Mouse (Mus musculus): ENCODE results near the gene Amhr2.
A peak's percentile ranks its signal among the peaks of the same experiment; 100 is the strongest.

The Amhr2 gene

DNA sequence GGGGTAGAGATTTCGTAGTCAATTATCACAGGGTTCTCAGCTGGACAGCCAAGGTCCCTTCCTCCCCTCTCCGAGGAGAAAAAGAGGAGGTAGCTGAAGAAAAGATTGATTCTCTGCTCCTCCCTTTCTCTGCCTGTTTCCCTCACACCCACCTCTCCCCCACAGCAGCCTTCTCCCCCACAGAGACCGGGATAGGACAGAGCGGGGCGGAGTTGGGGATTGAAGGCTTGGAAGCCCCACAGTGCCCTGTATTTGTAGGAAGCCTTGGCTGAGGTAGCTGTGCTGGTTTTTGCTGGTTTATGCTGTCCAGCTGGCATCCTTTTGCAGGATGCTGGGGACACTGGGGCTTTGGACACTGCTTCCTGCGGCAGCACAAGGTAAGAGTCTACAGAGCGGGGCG is at the start of gene Amhr2:
TSS of gene Amhr2 (plus strand) at position 222 of the 400 bp plus-strand sequence.
- no peak for DNase-seq (ENCODE audit: low spot score)

DNA sequence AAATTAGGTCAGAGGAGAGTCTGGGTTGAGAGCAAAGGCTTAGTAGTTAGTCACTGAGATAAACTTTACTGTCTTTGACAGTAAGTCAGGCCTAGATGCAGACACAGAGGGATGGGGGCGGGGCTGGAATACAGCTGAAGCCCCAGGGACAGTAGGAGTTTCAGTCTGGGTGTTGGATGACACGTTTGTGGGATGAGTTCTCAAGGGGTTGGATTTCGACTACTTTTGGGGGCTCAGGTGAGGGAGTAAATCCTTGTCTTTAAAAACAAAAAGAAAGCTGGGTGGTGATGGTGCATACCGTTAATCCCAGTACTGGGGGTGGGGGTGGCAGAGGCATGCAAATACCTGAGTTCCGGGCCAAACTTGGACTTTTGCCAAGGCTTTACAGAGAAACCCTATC is 46.5 kb upstream of the Amhr2 start:
- DNase-seq (ENCODE audit: low spot score) = no peak

GRCm38 (mm10) chr15:102399229-102400221 is 45.6 kb upstream of the Amhr2 start:
- DNase-seq (ENCODE audit: low spot score) = peak; percentile 77

DNA sequence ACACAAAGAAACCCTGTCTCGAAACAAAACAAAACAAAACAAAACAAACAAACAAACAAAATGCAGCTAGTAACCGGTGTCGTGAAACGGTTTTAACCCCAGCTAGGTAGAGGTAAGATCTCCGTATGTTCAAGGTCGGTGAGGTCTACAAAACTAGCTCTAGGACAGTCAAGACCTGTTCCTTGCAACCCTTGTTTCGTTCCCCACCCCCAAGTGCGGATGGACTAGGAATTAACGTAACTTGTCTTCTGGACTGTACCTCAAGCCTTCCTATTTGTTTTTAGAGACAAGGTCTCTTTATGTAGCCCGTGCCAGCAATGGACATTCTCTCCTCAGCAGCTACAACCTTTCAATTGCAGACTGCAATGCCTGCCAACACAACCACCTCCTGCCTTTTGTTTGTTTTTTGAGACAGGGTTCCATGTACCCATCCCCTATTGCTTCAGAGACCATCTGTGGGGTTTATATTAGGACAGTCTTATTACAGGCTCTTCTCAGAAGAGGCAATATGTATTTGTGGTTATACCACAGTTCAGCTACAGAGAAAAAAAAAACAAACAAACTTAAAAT is 44.6 kb upstream of the Amhr2 start:
- DNase-seq (ENCODE audit: low spot score) = no peak

DNA sequence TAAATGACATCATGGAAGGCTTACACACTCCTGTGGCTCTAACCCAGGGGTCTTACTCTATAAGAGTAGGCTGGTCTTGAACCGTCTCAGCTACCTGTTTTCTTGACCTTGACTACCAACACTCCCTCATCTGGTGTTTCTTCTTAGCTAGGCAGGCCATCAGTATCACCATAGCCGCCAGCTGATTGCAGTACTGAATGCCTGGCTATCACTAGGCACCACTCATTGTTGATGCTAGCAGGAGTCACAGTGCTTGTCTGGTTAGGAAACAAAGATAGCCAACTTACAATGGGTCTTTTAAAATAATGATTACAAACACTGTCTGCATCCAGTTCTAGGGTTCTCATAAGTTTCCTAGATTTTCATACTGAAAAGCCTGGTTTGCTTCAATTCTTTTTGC is 43.9 kb upstream of the Amhr2 start:
- no peak for DNase-seq (ENCODE audit: low spot score)

- no peak for DNase-seq (ENCODE audit: low spot score)
Measured at GRCm38 (mm10) chr15:102402210-102402609, 43.0 kb upstream of the Amhr2 start.

- DNase-seq (ENCODE audit: low spot score) = no peak
Measured at GRCm38 (mm10) chr15:102404608-102405488, 40.3 kb upstream of the Amhr2 start.

GRCm38 (mm10) chr15:102405489-102406195 is 39.5 kb upstream of the Amhr2 start, which contains the start of gene Sp1:
Gene Sp1, plus strand, starts transcription at chr15:102406143.
- DNase-seq (ENCODE audit: low spot score) = peak; percentile 84

DNA sequence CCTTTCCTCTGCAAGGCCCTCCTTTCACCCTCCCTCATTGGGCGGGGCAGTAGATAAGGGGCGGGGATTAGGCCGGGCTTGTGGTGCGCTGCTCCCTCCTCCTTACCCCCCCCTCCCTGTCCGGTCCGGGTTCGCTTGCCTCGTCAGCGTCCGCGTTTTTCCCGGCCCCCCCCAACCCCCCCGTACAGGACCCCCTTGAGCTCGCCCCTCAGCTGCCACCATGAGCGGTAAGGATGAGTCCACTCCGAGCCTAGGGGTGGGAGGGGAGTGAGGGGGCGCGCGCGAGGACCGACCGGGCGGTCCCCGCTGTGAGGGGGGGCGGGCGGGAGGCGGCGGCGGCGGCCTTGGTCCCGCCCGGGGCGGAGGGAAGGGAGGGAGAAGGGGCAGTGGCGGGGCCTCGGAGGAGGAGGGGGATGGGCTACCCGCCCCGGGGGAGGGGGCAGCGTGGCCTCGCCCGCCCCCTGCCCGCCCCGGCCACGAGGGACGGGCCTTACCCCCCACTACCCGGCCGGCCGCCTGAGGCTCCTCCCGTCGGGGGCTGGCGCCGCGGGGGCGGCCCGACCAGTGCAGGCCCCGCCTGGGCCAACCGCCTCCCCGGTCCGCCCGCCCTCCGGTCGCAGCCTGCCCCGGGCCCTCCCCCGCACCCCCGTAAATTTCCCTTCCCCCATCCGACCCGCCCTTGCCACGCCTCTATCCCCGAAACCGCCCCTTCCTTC is 38.8 kb upstream of the Amhr2 start:
- DNase-seq (ENCODE audit: low spot score) = peak; percentile 78

GRCm38 (mm10) chr15:102406912-102407580 is 38.1 kb upstream of the Amhr2 start:
- no peak for DNase-seq (ENCODE audit: low spot score)

- no peak for DNase-seq (ENCODE audit: low spot score)
Measured at GRCm38 (mm10) chr15:102407681-102408557, 37.2 kb upstream of the Amhr2 start.

DNA sequence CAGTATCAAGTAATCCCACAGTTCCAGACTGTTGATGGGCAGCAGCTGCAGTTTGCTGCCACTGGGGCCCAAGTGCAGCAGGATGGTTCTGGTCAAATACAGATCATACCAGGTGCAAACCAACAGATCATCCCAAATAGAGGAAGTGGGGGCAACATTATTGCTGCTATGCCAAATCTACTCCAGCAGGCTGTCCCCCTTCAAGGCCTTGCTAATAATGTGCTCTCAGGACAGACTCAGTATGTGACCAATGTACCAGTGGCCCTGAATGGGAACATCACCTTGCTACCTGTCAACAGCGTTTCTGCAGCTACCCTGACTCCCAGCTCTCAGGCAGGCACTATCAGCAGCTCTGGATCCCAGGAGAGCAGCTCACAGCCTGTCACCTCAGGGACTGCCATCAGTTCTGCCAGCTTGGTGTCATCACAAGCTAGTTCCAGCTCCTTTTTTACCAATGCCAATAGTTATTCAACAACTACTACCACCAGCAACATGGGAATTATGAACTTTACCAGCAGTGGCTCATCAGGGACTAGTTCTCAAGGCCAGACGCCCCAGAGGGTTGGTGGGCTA is 36.5 kb upstream of the Amhr2 start:
- DNase-seq (ENCODE audit: low spot score) = no peak

DNA sequence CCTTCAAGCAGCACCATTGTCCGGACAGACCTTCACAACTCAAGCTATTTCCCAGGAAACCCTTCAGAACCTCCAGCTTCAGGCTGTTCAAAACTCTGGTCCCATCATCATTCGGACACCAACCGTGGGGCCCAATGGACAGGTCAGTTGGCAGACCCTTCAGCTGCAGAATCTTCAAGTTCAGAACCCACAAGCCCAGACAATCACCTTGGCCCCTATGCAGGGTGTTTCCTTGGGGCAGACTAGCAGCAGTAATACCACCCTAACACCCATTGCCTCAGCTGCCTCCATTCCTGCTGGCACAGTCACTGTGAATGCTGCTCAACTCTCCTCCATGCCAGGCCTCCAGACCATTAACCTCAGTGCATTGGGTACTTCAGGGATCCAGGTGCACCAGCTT is 35.9 kb upstream of the Amhr2 start:
- DNase-seq (ENCODE audit: low spot score) = no peak

DNA sequence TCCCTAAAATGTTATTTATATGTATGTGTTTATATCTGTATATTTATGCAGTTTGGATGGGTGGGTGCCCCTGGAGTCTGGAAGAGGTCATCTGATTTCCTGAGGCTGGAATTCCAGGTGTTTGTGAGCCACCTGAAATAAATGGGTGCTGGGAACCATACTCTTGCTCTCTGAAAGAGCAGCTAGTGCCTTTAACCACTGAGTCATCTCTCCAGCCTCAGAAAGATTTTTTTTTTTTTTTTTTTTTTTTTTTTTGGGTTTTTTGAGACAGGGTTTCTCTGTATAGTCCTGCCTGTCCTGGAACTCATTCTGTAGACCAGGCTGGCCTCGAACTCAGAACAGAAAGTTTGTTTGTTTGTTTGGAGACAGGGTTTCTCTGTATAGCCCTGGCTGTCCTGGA is 34.1 kb upstream of the Amhr2 start:
- DNase-seq (ENCODE audit: low spot score) = no peak

DNA sequence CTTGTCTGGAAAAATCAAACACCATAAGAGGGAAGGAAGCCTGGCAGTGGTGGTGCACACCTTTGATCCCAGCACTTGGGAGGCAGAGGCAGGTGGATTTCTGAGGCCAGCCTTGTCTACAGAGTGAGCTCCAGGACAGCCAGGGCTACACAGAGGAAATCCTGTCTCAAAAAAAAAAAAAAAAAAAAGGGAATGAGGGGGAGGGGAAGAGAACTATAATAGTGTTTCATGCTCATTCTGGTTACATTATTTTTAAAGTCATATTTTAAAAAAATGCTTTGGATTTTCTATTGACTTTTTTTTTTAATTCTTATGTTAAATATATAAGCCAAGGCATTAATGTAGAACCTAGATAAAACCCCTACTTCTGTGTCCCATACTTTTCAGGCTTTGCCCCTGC is 31.5 kb upstream of the Amhr2 start:
- no peak for DNase-seq (ENCODE audit: low spot score)

GRCm38 (mm10) chr15:102417524-102417923 is 27.6 kb upstream of the Amhr2 start:
- no peak for DNase-seq (ENCODE audit: low spot score)

DNA sequence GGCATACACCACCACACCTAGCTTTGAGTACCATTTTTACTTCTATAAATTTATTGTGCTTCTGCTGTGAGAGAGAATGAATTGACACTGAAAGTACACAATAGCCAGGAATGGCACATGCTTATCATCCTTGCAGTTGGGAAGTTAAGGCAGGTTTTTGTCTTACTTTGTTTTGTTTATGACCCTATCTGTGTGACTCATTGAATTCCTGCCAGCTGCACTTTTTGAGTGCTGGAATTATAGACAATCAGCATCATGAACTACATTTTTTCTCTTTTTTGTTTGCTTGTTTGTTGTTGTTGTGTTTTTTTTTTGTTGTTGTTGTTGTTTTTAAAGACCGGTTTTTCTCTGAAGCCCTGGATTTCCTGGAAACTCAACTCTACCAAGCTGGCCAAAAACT is 24.2 kb upstream of the Amhr2 start:
- no peak for DNase-seq (ENCODE audit: low spot score)

GRCm38 (mm10) chr15:102421437-102421836 is 23.7 kb upstream of the Amhr2 start:
- no peak for DNase-seq (ENCODE audit: low spot score)

GRCm38 (mm10) chr15:102423602-102424240 is 21.4 kb upstream of the Amhr2 start:
- no peak for DNase-seq (ENCODE audit: low spot score)
